22 mouse cellular contexts compared by ENCODE assay signal in genomic region chr9:27125450-27125849, GRCm38 (mm10). TPM values are rescaled to one million over a fixed set of nuclear protein-coding genes. Genes with fewer than 3 reads are reported as not detected.
DNase-seq lines count a peak whose midpoint lies in the region; ATAC-seq lines count a peak whose summit lies in the region.
"Had no signal": no experiment of that assay in that cellular context is flagged by ENCODE, and none has a peak within 500 bp of the region (broad histone marks: within the 10 kb centered on the region; RNA-seq: fewer than 3 reads in every experiment).

No protein-coding gene starts in this region.

- peak; percentile 21; the same call in 1 of the 2 replicates for ATAC-seq in neural tube, embryonic 14.5 days (ENCODE audit: low read depth)

- peak; percentile 88 for DNase-seq in heart, adult 11 months
- DNase-seq in heart, adult 8-10 months (ENCODE audit: low spot score) = no peak
- DNase-seq in kidney, postnatal 10 days = peak; percentile 47
- DNase-seq in kidney, adult 11 months = no peak
- no peak for DNase-seq in neural tube, embryonic 10.5 days (ENCODE audit: extremely low spot score, low spot score)
- no peak for DNase-seq in testis, postnatal 14 days (ENCODE audit: low spot score)
- DNase-seq: adrenal gland, adult 2 months; cerebellum, adult 11-12 months; heart, postnatal 14 days; kidney, adult 18-20 months; kidney, postnatal 14 days; layer of hippocampus, postnatal 36 days; lung, embryonic 14.5 days; right cerebral cortex, postnatal 14 days had no signal

- H3K4me2 ChIP-seq in neural tube, embryonic 14.5 days (ENCODE audit: low read depth, low read length) = no peak overlapping the region
- H3K4me2 ChIP-seq: heart, embryonic 13.5 days; limb, embryonic 15.5 days; lung, embryonic 14.5 days had no signal

- no peak overlapping the region for H3K27ac ChIP-seq in neural tube, embryonic 14.5 days (ENCODE audit: low read depth, low read length)
- H3K27ac ChIP-seq: heart, embryonic 13.5 days; layer of hippocampus, adult 2 months; limb, embryonic 15.5 days; liver, embryonic 14.5 days; stomach, postnatal 0 days had no signal

- peaks cover 14% of the 10 kb centered on the region; the same call in 1 of the 2 replicates for H3K4me1 ChIP-seq in neural tube, embryonic 14.5 days (ENCODE audit: control insufficient read depth, insufficient read depth, low read length)
- H3K4me1 ChIP-seq: limb, embryonic 15.5 days had no signal

- no peaks in the 10 kb centered on the region for H3K9me3 ChIP-seq in neural tube, embryonic 14.5 days (ENCODE audit: control insufficient read depth, low read length)
- H3K9me3 ChIP-seq: heart, embryonic 13.5 days; limb, embryonic 15.5 days had no signal

- H3K27me3 ChIP-seq in neural tube, embryonic 14.5 days (ENCODE audit: control insufficient read depth, insufficient read depth, low read length) = no peaks in the 10 kb centered on the region
- H3K27me3 ChIP-seq: heart, embryonic 13.5 days; limb, embryonic 15.5 days; megakaryocyte, embryonic 14.5 days had no signal

- 41% methylated on average over 6 of the region's 6 CpGs for WGBS in neural tube, embryonic 14.5 days

- H3K9ac ChIP-seq in neural tube, embryonic 14.5 days (replicated peaks; ENCODE audit: low read depth, low read length) = no peak overlapping the region
- H3K9ac ChIP-seq: heart, embryonic 13.5 days; limb, embryonic 15.5 days; liver, embryonic 14.5 days; lung, embryonic 14.5 days had no signal

- H3K36me3 ChIP-seq in neural tube, embryonic 14.5 days (ENCODE audit: control insufficient read depth, insufficient read depth, low read length) = no peaks in the 10 kb centered on the region
- H3K36me3 ChIP-seq: heart, embryonic 13.5 days; limb, embryonic 15.5 days had no signal

- H3K4me3 ChIP-seq in neural tube, embryonic 14.5 days (ENCODE audit: low read depth, low read length) = no peak overlapping the region
- H3K4me3 ChIP-seq: heart, embryonic 13.5 days; layer of hippocampus, adult 2 months; limb, embryonic 15.5 days; megakaryocyte, embryonic 14.5 days had no signal

RNA-seq across cellular contexts. Expression of gene Jam3, which starts 29.8 kb away (rescaled TPM):
- total RNA-seq in heart, adult 8-10 months (2022) = 10 to 100 TPM; 13.0 to 21.8 (median 14.9) TPM
- polyA plus RNA-seq in neural tube, embryonic 14.5 days (2014; fragmentation: Nextera tagmentation; extraction: Ambion mirVana) = 36.1 and 49.7 TPM in 2 replicates
- total RNA-seq: MEL had no signal

Comparison
In these comparisons a context has a peak if more than half of its experiments do, and no peak if none do; other contexts are left out.
1. DNase-seq: peak in heart, adult 11 months (single experiment) and kidney, postnatal 10 days (single experiment); none in heart, adult 8-10 months (single experiment), kidney, adult 11 months (single experiment), neural tube, embryonic 10.5 days (single experiment) and testis, postnatal 14 days (single experiment).